Mouse (Mus musculus): ENCODE results near the gene Rhoh.

Gene Rhoh

GRCm38 (mm10) chr5:65933764-65934163, 72.8 kb downstream of the Rhoh start:
- DNase-seq = no peak

GRCm38 (mm10) chr5:65934783-65935182, 73.8 kb downstream of the Rhoh start, which contains the start of gene Chrna9:
TSS of gene Chrna9 (plus strand) at chr5:65934921.
- DNase-seq = no peak

GRCm38 (mm10) chr5:65937011-65937726, 76.2 kb downstream of the Rhoh start:
- no peak for DNase-seq

- DNase-seq = peak; percentile 96
These were observed 77.1 kb downstream of the Rhoh start for GRCm38 (mm10) chr5:65937998-65938715.

GRCm38 (mm10) chr5:65941145-65941544, 80.1 kb downstream of the Rhoh start:
- no peak for DNase-seq

Measured in heart, adult 11 months (tissue).